Mouse (Mus musculus) kidney, embryonic 16.5 days (tissue): ENCODE results near the gene Rims1. TPM values are rescaled to one million over a fixed set of nuclear protein-coding genes. Genes with fewer than 3 reads are reported as not detected.
A peak's percentile ranks its signal among the peaks of the same experiment; 100 is the strongest.

ENCODE experiments used
- ATAC-seq: fragments of 200-750 bp; cut with Nextera tagmentation; 2 replicates; pipeline ENCODE4 v1.8.0; 2017; ENCODE audit warnings: moderate TSS enrichment; ENCODE audit not compliant: low FRiP score, low TSS enrichment
- H3K27ac ChIP-seq: fragments of 300-500 bp; sonication (generic); 2 replicates; pipeline ENCODE4 v1.5.1; 2014; ENCODE audit warnings: low read length
- H3K27me3 ChIP-seq: fragments of 300-500 bp; sonication (generic); 2 replicates; pipeline ENCODE4 v1.6.1; 2014; ENCODE audit warnings: low read length, control low read depth, mixed read lengths; ENCODE audit not compliant: insufficient read depth
- H3K36me3 ChIP-seq: fragments of 300-500 bp; sonication (generic); 2 replicates; pipeline ENCODE4 v1.6.1; 2014; ENCODE audit warnings: low read length, control low read depth, mixed read lengths; ENCODE audit not compliant: insufficient read depth
- H3K4me1 ChIP-seq: fragments of 300-500 bp; sonication (generic); 2 replicates; pipeline ENCODE4 v1.6.1; 2014; ENCODE audit warnings: low read length, control low read depth, mixed read lengths; ENCODE audit not compliant: insufficient read depth
- H3K4me2 ChIP-seq: fragments of 300-500 bp; sonication (generic); replicated peaks from 2 replicates; pipeline ENCODE4 v1.6.1; 2014; ENCODE audit warnings: low read depth, low read length
- H3K4me3 ChIP-seq: fragments of 300-500 bp; sonication (generic); 2 replicates; pipeline ENCODE4 v1.5.1; 2014; ENCODE audit warnings: mild to moderate bottlenecking, low read length
- H3K9ac ChIP-seq: fragments of 300-500 bp; sonication (generic); replicated peaks from 2 replicates; pipeline ENCODE4 v1.6.1; 2014; ENCODE audit warnings: low read length
- H3K9me3 ChIP-seq: fragments of 300-500 bp; sonication (generic); 2 replicates; pipeline ENCODE4 v1.6.1; 2016; ENCODE audit warnings: low read length, control low read depth
- WGBS: fragments of 180-500 bp; shearing (Covaris S2); extraction: QIAGEN DNeasy Blood & Tissue Kit; methylation state at CpG from one replicate; pipeline ENCODE4 v1.1.7; 2014; 5-methylcytosine and 5-hydroxymethylcytosine counted together
- polyA plus RNA-seq: library from polyadenylated mRNA; unstranded; fragments of >200 nt; fragmentation: Nextera tagmentation; extraction: Ambion mirVana; gene quantifications from 2 replicates; pipeline ENCODE4 v1.2.1, GENCODE M21; 2015

Rims1 gene
- polyA plus RNA-seq, 1 experiment from 2014 or later, result 1.6 TPM

GRCm38 (mm10) chr1:22645257-22645656 lies 160.5 kb downstream of the Rims1 start:
- no peaks in the 10 kb centered on the region for H3K9me3 ChIP-seq
- no peak overlapping the region for H3K9ac ChIP-seq
- 48% methylated on average over 2 of the region's 2 CpGs for WGBS
- H3K27me3 ChIP-seq, result no peaks in the 10 kb centered on the region
- no peaks in the 10 kb centered on the region for H3K4me1 ChIP-seq
- H3K4me3 ChIP-seq, result no peak overlapping the region
- H3K36me3 ChIP-seq, result no peaks in the 10 kb centered on the region
- H3K4me2 ChIP-seq, result no peak overlapping the region
- no peak for ATAC-seq
- H3K27ac ChIP-seq, result no peak overlapping the region

- no peak for ATAC-seq
- Histone ChIP-seq H3K4me1 (no peaks in the 10 kb centered on the region), H3K4me3 (no peak overlapping the region), H3K36me3 (no peaks in the 10 kb centered on the region), H3K4me2 (no peak overlapping the region), H3K9ac (no peak overlapping the region), H3K27ac (no peak overlapping the region), H3K27me3 (no peaks in the 10 kb centered on the region), H3K9me3 (no peaks in the 10 kb centered on the region)
- 78% methylated on average over 5 of the region's 5 CpGs for WGBS
Observed at GRCm38 (mm10) chr1:22640568-22640967, 165.2 kb downstream of the Rims1 start.

- Histone ChIP-seq H3K4me3 (no peak overlapping the region), H3K36me3 (no peaks in the 10 kb centered on the region), H3K4me1 (no peaks in the 10 kb centered on the region), H3K27ac (no peak overlapping the region), H3K4me2 (no peak overlapping the region), H3K9me3 (no peaks in the 10 kb centered on the region), H3K9ac (no peak overlapping the region), H3K27me3 (no peaks in the 10 kb centered on the region)
- 70% methylated on average over 3 of the region's 3 CpGs for WGBS
- ATAC-seq, result no peak
Observed at GRCm38 (mm10) chr1:22639702-22640101, 166.1 kb downstream of the Rims1 start.

GRCm38 (mm10) chr1:22633871-22634270 lies 171.9 kb downstream of the Rims1 start:
- Histone ChIP-seq H3K4me3 (no peak overlapping the region), H3K4me1 (no peaks in the 10 kb centered on the region), H3K36me3 (no peaks in the 10 kb centered on the region), H3K9ac (no peak overlapping the region), H3K9me3 (no peaks in the 10 kb centered on the region), H3K27me3 (no peaks in the 10 kb centered on the region), H3K27ac (no peak overlapping the region), H3K4me2 (no peak overlapping the region)
- ATAC-seq, result no peak
- 80% methylated on average over 2 of the region's 2 CpGs for WGBS

GRCm38 (mm10) chr1:22632551-22632950 lies 173.2 kb downstream of the Rims1 start:
- no peaks in the 10 kb centered on the region for H3K4me1 ChIP-seq
- H3K36me3 ChIP-seq, result no peaks in the 10 kb centered on the region
- H3K27ac ChIP-seq, result no peak overlapping the region
- no peak overlapping the region for H3K4me2 ChIP-seq
- no peak overlapping the region for H3K9ac ChIP-seq
- ATAC-seq, result no peak
- H3K27me3 ChIP-seq, result no peaks in the 10 kb centered on the region
- H3K9me3 ChIP-seq, result no peaks in the 10 kb centered on the region
- H3K4me3 ChIP-seq, result no peak overlapping the region
- 72% methylated on average over 7 of the region's 7 CpGs for WGBS

- Histone ChIP-seq H3K36me3 (no peaks in the 10 kb centered on the region), H3K4me2 (no peak overlapping the region), H3K9ac (no peak overlapping the region), H3K27ac (no peak overlapping the region), H3K4me3 (no peak overlapping the region), H3K4me1 (no peaks in the 10 kb centered on the region), H3K27me3 (no peaks in the 10 kb centered on the region), H3K9me3 (no peaks in the 10 kb centered on the region)
- 90% methylated on average over 6 of the region's 6 CpGs for WGBS
- ATAC-seq, result no peak
Observed at GRCm38 (mm10) chr1:22631991-22632390, 173.8 kb downstream of the Rims1 start.

- 83% methylated on average over 8 of the region's 8 CpGs for WGBS
- ATAC-seq, result no peak
- no peak overlapping the region for H3K4me2 ChIP-seq
- H3K9me3 ChIP-seq, result no peaks in the 10 kb centered on the region
- H3K9ac ChIP-seq, result no peak overlapping the region
- no peaks in the 10 kb centered on the region for H3K27me3 ChIP-seq
- no peak overlapping the region for H3K27ac ChIP-seq
- H3K4me3 ChIP-seq, result no peak overlapping the region
- H3K4me1 ChIP-seq, result no peaks in the 10 kb centered on the region
- H3K36me3 ChIP-seq, result no peaks in the 10 kb centered on the region
Observed at GRCm38 (mm10) chr1:22629011-22629410, 176.8 kb downstream of the Rims1 start.

GRCm38 (mm10) chr1:22627013-22627412 lies 178.8 kb downstream of the Rims1 start:
- no peaks in the 10 kb centered on the region for H3K9me3 ChIP-seq
- H3K9ac ChIP-seq, result no peak overlapping the region
- no peaks in the 10 kb centered on the region for H3K4me1 ChIP-seq
- no peak overlapping the region for H3K27ac ChIP-seq
- no peaks in the 10 kb centered on the region for H3K36me3 ChIP-seq
- H3K4me3 ChIP-seq, result no peak overlapping the region
- 40% methylated on average over 5 of the region's 5 CpGs for WGBS
- ATAC-seq, result no peak
- no peaks in the 10 kb centered on the region for H3K27me3 ChIP-seq
- H3K4me2 ChIP-seq, result no peak overlapping the region

- 63% methylated on average over 3 of the region's 3 CpGs for WGBS
- Histone ChIP-seq H3K27ac (no peak overlapping the region), H3K9me3 (no peaks in the 10 kb centered on the region), H3K4me2 (no peak overlapping the region), H3K4me1 (no peaks in the 10 kb centered on the region), H3K9ac (no peak overlapping the region), H3K27me3 (no peaks in the 10 kb centered on the region), H3K36me3 (no peaks in the 10 kb centered on the region), H3K4me3 (no peak overlapping the region)
- peak; percentile 46; the same call in 1 of the 2 replicates for ATAC-seq
Observed at GRCm38 (mm10) chr1:22626295-22626694, 179.5 kb downstream of the Rims1 start.

- H3K4me2 ChIP-seq, result no peak overlapping the region
- no peaks in the 10 kb centered on the region for H3K27me3 ChIP-seq
- H3K9me3 ChIP-seq, result 0 out of 2 replicates have a peak, but pooled peaks cover 5% of the 10 kb centered on the region
- 67% methylated on average over 8 of the region's 8 CpGs for WGBS
- H3K4me3 ChIP-seq, result no peak overlapping the region
- no peaks in the 10 kb centered on the region for H3K36me3 ChIP-seq
- 0 out of 2 replicates have a peak, but pooled peaks cover 3% of the 10 kb centered on the region for H3K4me1 ChIP-seq
- no peak for ATAC-seq
- no peak overlapping the region for H3K9ac ChIP-seq
- no peak overlapping the region for H3K27ac ChIP-seq
Observed at GRCm38 (mm10) chr1:22620827-22621226, 185.0 kb downstream of the Rims1 start.
